Mouse (Mus musculus): ENCODE data around the gene Leng1. TPM values are rescaled to one million over a fixed set of nuclear protein-coding genes. Genes with fewer than 3 reads are reported as not detected.

The Leng1 gene
- polyA plus RNA-seq, 1 experiment from 2014 or later = 15.2 TPM

Small RNAs within 50 kb of the gene (microRNA-seq; reads per million reads assigned to microRNA genes)
- gene Mir3572 = 2.9 reads per million, percentile 1 among the genes with 10 or more reads in this experiment

Other genes starting within 250 kb of the Leng1 start
- 0.26 TPM in 1 of 2 replicates, not detected in the other for gene Cacng6, start 241.6 kb downstream of the Leng1 start, polyA plus RNA-seq (2016; fragmentation: Nextera tagmentation; extraction: Ambion mirVana)
- not detected in 2 replicates for gene Tarm1, start 163.2 kb downstream of the Leng1 start, polyA plus RNA-seq (2016; fragmentation: Nextera tagmentation; extraction: Ambion mirVana)
- gene Oscar, start 49.7 kb downstream of the Leng1 start, polyA plus RNA-seq (2016; fragmentation: Nextera tagmentation; extraction: Ambion mirVana) = not detected in 2 replicates
- 360 and 392 TPM in 2 replicates for gene Ndufa3, start 48.5 kb downstream of the Leng1 start, polyA plus RNA-seq (2016; fragmentation: Nextera tagmentation; extraction: Ambion mirVana)
- 33.3 and 36.0 TPM in 2 replicates for gene Tfpt, start 35.9 kb downstream of the Leng1 start, polyA plus RNA-seq (2016; fragmentation: Nextera tagmentation; extraction: Ambion mirVana)
- 181 and 186 TPM in 2 replicates for gene Prpf31, start 35.9 kb downstream of the Leng1 start, polyA plus RNA-seq (2016; fragmentation: Nextera tagmentation; extraction: Ambion mirVana)
- 80.3 and 94.7 TPM in 2 replicates for gene Cnot3, start 20.6 kb downstream of the Leng1 start, polyA plus RNA-seq (2016; fragmentation: Nextera tagmentation; extraction: Ambion mirVana)
- 4.2 and 5.0 TPM in 2 replicates for gene Tmc4, start 11.7 kb upstream of the Leng1 start, polyA plus RNA-seq (2016; fragmentation: Nextera tagmentation; extraction: Ambion mirVana)
- gene Tsen34, start 27.0 kb upstream of the Leng1 start, polyA plus RNA-seq (2016; fragmentation: Nextera tagmentation; extraction: Ambion mirVana) = 328 and 357 TPM in 2 replicates
- gene Mboat7, start 27.7 kb upstream of the Leng1 start, polyA plus RNA-seq (2016; fragmentation: Nextera tagmentation; extraction: Ambion mirVana) = 39.0 and 46.5 TPM in 2 replicates
- gene Rps9, start 38.2 kb upstream of the Leng1 start, polyA plus RNA-seq (2016; fragmentation: Nextera tagmentation; extraction: Ambion mirVana) = 1,366 and 1,587 TPM in 2 replicates
- gene Pirb, start 54.6 kb upstream of the Leng1 start, polyA plus RNA-seq (2016; fragmentation: Nextera tagmentation; extraction: Ambion mirVana) = 0.08 and 0.13 TPM in 2 replicates
- not detected in 2 replicates for gene Gm15448, start 159.8 kb upstream of the Leng1 start, polyA plus RNA-seq (2016; fragmentation: Nextera tagmentation; extraction: Ambion mirVana)
- not detected in 2 replicates for gene Pira2, start 179.2 kb upstream of the Leng1 start, polyA plus RNA-seq (2016; fragmentation: Nextera tagmentation; extraction: Ambion mirVana)
- not detected in 2 replicates for gene Gm14548, start 232.3 kb upstream of the Leng1 start, polyA plus RNA-seq (2016; fragmentation: Nextera tagmentation; extraction: Ambion mirVana)
- gene Lilra6, start 249.7 kb upstream of the Leng1 start, polyA plus RNA-seq (2016; fragmentation: Nextera tagmentation; extraction: Ambion mirVana) = not detected in 2 replicates